Mouse (Mus musculus) forebrain, embryonic 16.5 days (tissue): ENCODE measurements around the gene Add2. TPM values are rescaled to one million over a fixed set of nuclear protein-coding genes. Genes with fewer than 3 reads are reported as not detected.

Source experiments
- ATAC-seq: fragments of 200-750 bp; cut with Nextera tagmentation; 2 replicates; pipeline ENCODE4 v1.8.0; 2017; ENCODE audit warnings: mild to moderate bottlenecking, moderate library complexity
- H3K27ac ChIP-seq: fragments of 300-500 bp; sonication (generic); 2 replicates; pipeline ENCODE4 v1.5.1; 2014; ENCODE audit warnings: low read length, control low read depth
- H3K27me3 ChIP-seq: fragments of 300-500 bp; sonication (generic); replicated peaks from 2 replicates; pipeline ENCODE4 v1.6.1; 2014; ENCODE audit warnings: low read length; ENCODE audit not compliant: control insufficient read depth, insufficient read depth
- H3K36me3 ChIP-seq: fragments of 300-500 bp; sonication (generic); 2 replicates; pipeline ENCODE4 v1.6.1; 2014; ENCODE audit not compliant: control insufficient read depth, insufficient read depth
- H3K4me1 ChIP-seq: fragments of 300-500 bp; sonication (generic); replicated peaks from 2 replicates; pipeline ENCODE4 v1.6.1; 2014; ENCODE audit warnings: low read length; ENCODE audit not compliant: control insufficient read depth, insufficient read depth
- H3K4me2 ChIP-seq: fragments of 300-500 bp; sonication (generic); 2 replicates; pipeline ENCODE4 v1.6.1; 2014; ENCODE audit warnings: mild to moderate bottlenecking, low read length, control low read depth
- H3K4me3 ChIP-seq: fragments of 300-500 bp; sonication (generic); replicated peaks from 2 replicates; pipeline ENCODE4 v1.5.1; 2014; ENCODE audit warnings: mild to moderate bottlenecking, low read length, control low read depth
- H3K9ac ChIP-seq: fragments of 300-500 bp; sonication (generic); replicated peaks from 2 replicates; pipeline ENCODE4 v1.6.1; 2014; ENCODE audit warnings: low read depth, low read length, control low read depth
- H3K9me3 ChIP-seq: fragments of 300-500 bp; sonication (generic); 2 replicates; pipeline ENCODE4 v1.6.1; 2016; ENCODE audit warnings: low read length; ENCODE audit not compliant: control insufficient read depth
- WGBS: fragments of 180-500 bp; shearing (Covaris S2); extraction: QIAGEN DNeasy Blood & Tissue Kit; methylation state at CpG from one replicate; pipeline ENCODE4 v1.1.7; 2014; 5-methylcytosine and 5-hydroxymethylcytosine counted together
- polyA plus RNA-seq: library from polyadenylated mRNA; unstranded; fragments of >200 nt; fragmentation: Nextera tagmentation; extraction: Ambion mirVana; gene quantifications from 2 replicates; pipeline ENCODE4 v1.2.1, GENCODE M21; 2015

The Add2 gene
- polyA plus RNA-seq, 1 experiment from 2014 or later, result 243 TPM

DNA sequence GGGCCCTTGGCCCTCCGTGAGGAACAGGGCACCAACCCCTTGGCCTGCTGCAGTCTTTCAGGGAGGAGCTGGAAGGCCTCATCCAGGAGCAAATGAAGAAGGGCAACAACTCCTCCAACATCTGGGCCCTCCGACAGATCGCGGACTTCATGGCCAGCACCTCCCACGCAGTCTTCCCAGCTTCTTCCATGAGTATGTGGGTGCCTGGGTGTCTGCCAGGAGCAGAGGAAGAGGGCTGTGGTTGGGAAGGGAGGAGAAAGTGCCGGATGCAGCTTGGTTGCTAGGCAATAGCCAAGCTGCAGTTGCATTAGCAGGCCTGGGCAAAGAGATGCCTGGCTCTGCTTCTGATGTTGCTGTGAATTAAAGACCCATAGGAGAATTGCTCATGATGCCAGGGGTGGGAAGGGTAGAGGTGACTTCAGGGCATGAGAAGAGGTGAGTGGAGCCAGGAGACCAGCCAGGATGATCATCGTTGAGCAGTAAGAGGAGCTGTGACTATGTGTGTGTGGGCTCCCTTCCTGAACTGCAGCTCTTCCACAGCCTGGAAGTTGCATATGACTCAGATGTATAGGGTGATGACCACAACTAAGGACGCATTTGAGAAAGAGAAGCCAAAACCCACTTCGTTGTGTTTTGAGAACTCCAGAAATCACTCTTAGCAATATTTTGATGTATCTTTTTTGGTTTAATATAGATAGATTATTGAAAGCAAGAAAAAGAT is 58.5 kb downstream of the Add2 start:
- Histone ChIP-seq H3K4me2 (no peak overlapping the region), H3K4me1 (peaks cover 13% of the 10 kb centered on the region), H3K9me3 (no peaks in the 10 kb centered on the region), H3K27me3 (no peaks in the 10 kb centered on the region), H3K9ac (no peak overlapping the region), H3K36me3 (peaks cover 7% of the 10 kb centered on the region), H3K27ac (peak overlapping the region; percentile 67), H3K4me3 (no peak overlapping the region)
- 71% methylated on average over 9 of the region's 9 CpGs for WGBS
- peak; percentile 63 for ATAC-seq

DNA sequence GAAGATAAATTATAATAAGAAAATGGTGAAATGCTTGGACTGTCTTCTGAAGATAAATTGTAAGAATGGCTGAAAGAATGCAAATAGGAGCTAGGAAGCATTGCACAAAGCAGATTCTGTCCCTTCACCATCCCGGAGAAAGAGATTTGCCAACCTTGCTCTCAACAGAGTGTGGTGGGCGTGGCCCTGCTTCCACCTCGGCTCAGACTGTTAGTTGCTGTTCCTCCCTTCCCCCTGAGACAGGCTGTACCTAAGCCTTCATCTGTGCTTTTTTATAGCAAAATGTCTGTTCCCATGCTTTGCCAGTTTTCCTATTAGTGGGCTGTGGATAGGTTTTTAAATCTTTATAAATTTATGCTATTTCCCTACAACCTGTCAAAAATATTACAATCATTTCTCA is 59.3 kb downstream of the Add2 start:
- 45% methylated on average over 3 of the region's 3 CpGs for WGBS
- Histone ChIP-seq H3K36me3 (peaks cover 7% of the 10 kb centered on the region), H3K9me3 (no peaks in the 10 kb centered on the region), H3K27me3 (no peaks in the 10 kb centered on the region), H3K4me3 (no peak overlapping the region), H3K4me2 (no peak overlapping the region), H3K4me1 (peaks cover 13% of the 10 kb centered on the region), H3K9ac (no peak overlapping the region), H3K27ac (peak overlapping the region; percentile 70)
- 0 out of 2 replicates have a peak, but pooled peaks have one; percentile 22 for ATAC-seq

DNA sequence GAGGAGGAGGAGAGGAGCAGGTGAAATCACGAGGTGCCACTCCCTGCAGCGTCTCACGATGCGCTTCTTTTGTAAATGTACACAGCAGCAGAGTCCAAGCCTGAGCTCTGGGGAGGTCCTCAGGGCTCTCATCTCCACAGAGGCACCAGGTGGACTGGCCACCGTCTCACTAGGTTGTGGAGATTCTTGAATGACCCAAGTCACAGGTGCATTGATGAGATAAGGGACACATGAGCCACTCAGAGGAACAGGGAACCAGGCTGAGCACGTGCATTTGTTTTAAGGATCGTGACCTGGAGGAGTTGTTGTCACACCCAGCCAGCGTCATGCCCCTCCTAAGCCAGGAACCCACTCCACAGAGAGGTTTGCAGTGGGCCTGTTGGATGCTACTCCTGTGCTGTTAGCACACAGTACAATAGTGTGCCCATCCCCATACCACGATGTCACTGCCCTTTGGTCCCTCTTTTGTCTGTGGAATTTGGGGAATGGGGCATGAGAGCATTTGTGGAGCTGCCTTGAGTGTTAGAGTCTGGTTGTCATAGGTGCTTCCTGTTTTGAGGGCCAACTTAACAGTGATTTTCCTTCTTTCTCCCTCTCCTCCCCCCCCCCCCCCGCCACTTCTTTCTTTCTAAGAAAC is 65.8 kb downstream of the Add2 start:
- Histone ChIP-seq H3K4me2 (no peak overlapping the region), H3K4me1 (0 out of 2 replicates have a peak, but pooled peaks cover 2% of the 10 kb centered on the region), H3K27me3 (no peaks in the 10 kb centered on the region), H3K9me3 (no peaks in the 10 kb centered on the region), H3K27ac (no peak overlapping the region), H3K9ac (no peak overlapping the region), H3K36me3 (peaks cover 11% of the 10 kb centered on the region; the same call in 1 of the 2 replicates), H3K4me3 (no peak overlapping the region)
- ATAC-seq, result no peak
- 84% methylated on average over 9 of the region's 10 CpGs for WGBS

DNA sequence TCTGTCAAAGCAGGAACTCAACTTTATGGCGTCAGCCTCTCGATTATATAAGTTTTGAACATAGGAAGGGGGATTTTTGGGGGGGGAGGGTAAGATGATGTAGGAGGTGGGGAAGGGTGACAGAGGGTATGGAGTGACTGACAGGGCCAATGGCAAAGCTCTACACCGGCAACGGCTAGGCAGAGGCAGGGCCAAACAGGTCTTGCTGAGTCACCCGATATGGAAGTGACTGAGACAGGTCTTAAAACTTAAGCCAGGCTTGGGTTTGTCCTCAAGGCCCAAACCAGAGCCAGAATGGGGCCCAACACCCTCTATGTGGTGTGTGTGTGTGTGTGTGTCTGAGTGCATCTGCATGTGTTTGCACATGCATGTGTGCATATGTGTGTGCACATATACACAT is 67.0 kb downstream of the Add2 start:
- Histone ChIP-seq H3K9me3 (no peaks in the 10 kb centered on the region), H3K4me1 (0 out of 2 replicates have a peak, but pooled peaks cover 2% of the 10 kb centered on the region), H3K9ac (no peak overlapping the region), H3K4me2 (no peak overlapping the region), H3K27ac (no peak overlapping the region), H3K36me3 (peaks cover 13% of the 10 kb centered on the region; the same call in 1 of the 2 replicates), H3K27me3 (no peaks in the 10 kb centered on the region), H3K4me3 (no peak overlapping the region)
- 89% methylated on average over 5 of the region's 5 CpGs for WGBS
- ATAC-seq, result no peak

- no peaks in the 10 kb centered on the region for H3K9me3 ChIP-seq
- ATAC-seq, result no peak
- H3K4me1 ChIP-seq, result 0 out of 2 replicates have a peak, but pooled peaks cover 2% of the 10 kb centered on the region
- H3K27me3 ChIP-seq, result no peaks in the 10 kb centered on the region
- H3K27ac ChIP-seq, result no peak overlapping the region
- no peak overlapping the region for H3K4me2 ChIP-seq
- H3K9ac ChIP-seq, result no peak overlapping the region
- WGBS, result 87% methylated on average over 10 of the region's 10 CpGs
- peaks cover 16% of the 10 kb centered on the region; the same call in 1 of the 2 replicates for H3K36me3 ChIP-seq
- no peak overlapping the region for H3K4me3 ChIP-seq
These were observed 68.3 kb downstream of the Add2 start for GRCm38 (mm10) chr6:86096733-86097132.

GRCm38 (mm10) chr6:86097155-86097554 is 68.7 kb downstream of the Add2 start:
- Histone ChIP-seq H3K4me1 (0 out of 2 replicates have a peak, but pooled peaks cover 2% of the 10 kb centered on the region), H3K4me3 (no peak overlapping the region), H3K27me3 (no peaks in the 10 kb centered on the region), H3K9me3 (no peaks in the 10 kb centered on the region), H3K9ac (no peak overlapping the region), H3K36me3 (peaks cover 20% of the 10 kb centered on the region), H3K4me2 (no peak overlapping the region), H3K27ac (no peak overlapping the region)
- 74% methylated on average over 4 of the region's 4 CpGs for WGBS
- ATAC-seq, result no peak

- peaks cover 14% of the 10 kb centered on the region for H3K4me1 ChIP-seq
- no peaks in the 10 kb centered on the region for H3K27me3 ChIP-seq
These were observed 70.5 kb downstream of the Add2 start for GRCm38 (mm10) chr6:86099003-86099402.

GRCm38 (mm10) chr6:86101451-86101850 is 73.0 kb downstream of the Add2 start:
- H3K27me3 ChIP-seq, result no peaks in the 10 kb centered on the region
- H3K36me3 ChIP-seq, result peaks cover 29% of the 10 kb centered on the region
- H3K4me3 ChIP-seq, result no peak overlapping the region
- H3K9me3 ChIP-seq, result no peaks in the 10 kb centered on the region
- H3K4me2 ChIP-seq, result no peak overlapping the region
- H3K9ac ChIP-seq, result no peak overlapping the region
- no peak overlapping the region for H3K27ac ChIP-seq
- WGBS, result 79% methylated on average over 5 of the region's 5 CpGs
- no peak for ATAC-seq
- peaks cover 14% of the 10 kb centered on the region for H3K4me1 ChIP-seq

More at GRCm38 (mm10) chr6:86099003-86099402, 70.5 kb downstream of the Add2 start:
- Histone ChIP-seq H3K36me3 (peaks cover 20% of the 10 kb centered on the region), H3K27ac (no peak overlapping the region), H3K9me3 (no peaks in the 10 kb centered on the region), H3K4me3 (no peak overlapping the region), H3K4me2 (no peak overlapping the region), H3K9ac (no peak overlapping the region)
- 88% methylated on average over 4 of the region's 4 CpGs for WGBS
- ATAC-seq, result no peak

DNA sequence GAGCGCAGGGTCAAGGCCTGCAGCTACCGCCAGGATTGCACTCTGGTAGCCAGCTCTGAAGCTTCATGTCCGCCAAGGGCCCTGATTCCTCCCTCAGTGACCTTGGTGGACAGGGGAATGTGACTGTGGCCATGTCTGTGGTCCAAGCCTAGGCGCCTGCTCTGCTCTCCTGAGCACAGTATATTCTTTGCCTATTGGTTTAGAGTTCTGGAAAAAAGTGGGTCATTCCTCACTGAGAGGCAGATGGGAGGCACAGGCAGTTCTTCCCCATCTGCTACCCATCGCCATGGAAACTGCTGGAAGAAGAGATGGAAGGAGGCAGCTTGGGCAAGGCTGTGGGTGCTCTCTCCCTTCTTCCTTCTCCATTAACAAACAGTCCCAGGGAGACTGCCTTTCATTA is 74.4 kb downstream of the Add2 start:
- no peak overlapping the region for H3K4me3 ChIP-seq
- no peak overlapping the region for H3K9ac ChIP-seq
- peaks cover 14% of the 10 kb centered on the region for H3K4me1 ChIP-seq
- peak; percentile 85 for ATAC-seq
- peak overlapping the region; percentile 81 for H3K27ac ChIP-seq
- no peaks in the 10 kb centered on the region for H3K9me3 ChIP-seq
- 78% methylated on average over 5 of the region's 5 CpGs for WGBS
- no peaks in the 10 kb centered on the region for H3K27me3 ChIP-seq
- H3K36me3 ChIP-seq, result peaks cover 33% of the 10 kb centered on the region
- no peak overlapping the region for H3K4me2 ChIP-seq
